Mouse (Mus musculus) stomach, embryonic 16.5 days (tissue): ENCODE results near the gene Olfr1156. TPM values are rescaled to one million over a fixed set of nuclear protein-coding genes. Genes with fewer than 3 reads are reported as not detected.

ENCODE experiments used
- ATAC-seq: fragments of 200-750 bp; cut with Nextera tagmentation; 2 replicates; pipeline ENCODE4 v1.8.0; 2017; ENCODE audit warnings: moderate number of reproducible peaks, moderate TSS enrichment; ENCODE audit not compliant: insufficient read depth, low FRiP score
- H3K27ac ChIP-seq: fragments of 300-500 bp; sonication (generic); 2 replicates; pipeline ENCODE4 v1.5.1; 2014; ENCODE audit warnings: low read length
- H3K27me3 ChIP-seq: fragments of 300-500 bp; sonication (generic); 2 replicates; pipeline ENCODE4 v1.6.1; 2014; ENCODE audit warnings: low read length, control low read depth, mixed read lengths; ENCODE audit not compliant: control insufficient read depth, insufficient read depth
- H3K36me3 ChIP-seq: fragments of 300-500 bp; sonication (generic); 2 replicates; pipeline ENCODE4 v1.6.1; 2014; ENCODE audit warnings: low read length; ENCODE audit not compliant: control insufficient read depth, insufficient read depth
- H3K4me1 ChIP-seq: fragments of 300-500 bp; sonication (generic); 2 replicates; pipeline ENCODE4 v1.6.1; 2014; ENCODE audit warnings: low read length, control low read depth, mixed read lengths; ENCODE audit not compliant: control insufficient read depth, insufficient read depth
- H3K4me2 ChIP-seq: fragments of 300-500 bp; sonication (generic); 2 replicates; pipeline ENCODE4 v1.6.1; 2014; ENCODE audit warnings: low read depth, low read length, mixed read lengths
- H3K4me3 ChIP-seq: fragments of 300-500 bp; sonication (generic); replicated peaks from 2 replicates; pipeline ENCODE4 v1.5.1; 2014; ENCODE audit warnings: mild to moderate bottlenecking, low read length
- H3K9ac ChIP-seq: fragments of 300-500 bp; sonication (generic); 2 replicates; pipeline ENCODE4 v1.6.1; 2014; ENCODE audit warnings: low read length
- H3K9me3 ChIP-seq: fragments of 300-500 bp; sonication (generic); replicated peaks from 2 replicates; pipeline ENCODE4 v1.6.1; 2016; ENCODE audit warnings: low read length, control low read depth; ENCODE audit not compliant: control insufficient read depth
- WGBS: fragments of 180-500 bp; shearing (Covaris S2); extraction: QIAGEN DNeasy Blood & Tissue Kit; methylation state at CpG from one replicate; pipeline ENCODE4 v1.1.7; 2014; 5-methylcytosine and 5-hydroxymethylcytosine counted together
- polyA plus RNA-seq: library from polyadenylated mRNA; unstranded; fragments of >200 nt; fragmentation: Nextera tagmentation; extraction: Ambion mirVana; gene quantifications from 2 replicates; pipeline ENCODE4 v1.2.1, GENCODE M21; 2015

The Olfr1156 gene
- polyA plus RNA-seq: not detected in 2 replicates

GRCm38 (mm10) chr2:87953000-87953399, at the start of gene Olfr1156:
Olfr1156 (minus strand) TSS chr2:87953100.
- H3K4me2 ChIP-seq: no peak within 1 kb of the TSS
- H3K4me1 ChIP-seq: no peaks in the 10 kb centered on the region
- H3K4me3 ChIP-seq: no peak within 1 kb of the TSS
- H3K36me3 ChIP-seq: no peaks in the 10 kb centered on the region
- H3K27me3 ChIP-seq: no peaks in the 10 kb centered on the region
- H3K9ac ChIP-seq: no peak within 1 kb of the TSS
- no peak for ATAC-seq
- no peaks in the 10 kb centered on the region for H3K9me3 ChIP-seq
- H3K27ac ChIP-seq: no peak within 1 kb of the TSS

GRCm38 (mm10) chr2:87989813-87990212, 36.9 kb upstream of the Olfr1156 start, which contains the start of gene Olfr1158:
Olfr1158 (plus strand) TSS chr2:87990113.
- ATAC-seq: no peak
- Histone ChIP-seq H3K4me3 (no peak within 1 kb of the TSS), H3K4me2 (no peak within 1 kb of the TSS), H3K27ac (no peak within 1 kb of the TSS), H3K9ac (no peak within 1 kb of the TSS), H3K4me1 (no peaks in the 10 kb centered on the region), H3K36me3 (no peaks in the 10 kb centered on the region), H3K27me3 (no peaks in the 10 kb centered on the region), H3K9me3 (no peaks in the 10 kb centered on the region)

- Histone ChIP-seq H3K9me3 (no peaks in the 10 kb centered on the region), H3K4me2 (no peak within 1 kb of the TSS), H3K27ac (no peak within 1 kb of the TSS), H3K9ac (no peak within 1 kb of the TSS), H3K27me3 (no peaks in the 10 kb centered on the region), H3K4me1 (no peaks in the 10 kb centered on the region), H3K4me3 (no peak within 1 kb of the TSS), H3K36me3 (no peaks in the 10 kb centered on the region)
- no peak for ATAC-seq
- 65% methylated on average over 3 of the region's 3 CpGs for WGBS
Observed at GRCm38 (mm10) chr2:87974563-87974962, 21.7 kb upstream of the Olfr1156 start, which contains the start of gene Olfr74. Olfr74 (minus strand) TSS chr2:87974663.

GRCm38 (mm10) chr2:87968199-87968598, 15.3 kb upstream of the Olfr1156 start, which contains the start of gene Olfr1157:
Olfr1157 (minus strand) TSS chr2:87968299.
- no peaks in the 10 kb centered on the region for H3K36me3 ChIP-seq
- H3K27ac ChIP-seq: no peak within 1 kb of the TSS
- H3K27me3 ChIP-seq: no peaks in the 10 kb centered on the region
- H3K9ac ChIP-seq: no peak within 1 kb of the TSS
- no peaks in the 10 kb centered on the region for H3K9me3 ChIP-seq
- WGBS: 94% methylated on average over 4 of the region's 4 CpGs
- no peak within 1 kb of the TSS for H3K4me2 ChIP-seq
- no peak for ATAC-seq
- H3K4me1 ChIP-seq: no peaks in the 10 kb centered on the region
- H3K4me3 ChIP-seq: no peak within 1 kb of the TSS

GRCm38 (mm10) chr2:87945037-87945436, 7.9 kb downstream of the Olfr1156 start, which contains the start of gene Olfr1155:
Olfr1155 (minus strand) TSS chr2:87945137.
- no peak within 1 kb of the TSS for H3K4me3 ChIP-seq
- no peak within 1 kb of the TSS for H3K9ac ChIP-seq
- H3K36me3 ChIP-seq: no peaks in the 10 kb centered on the region
- no peak for ATAC-seq
- no peaks in the 10 kb centered on the region for H3K4me1 ChIP-seq
- H3K4me2 ChIP-seq: no peak within 1 kb of the TSS
- H3K9me3 ChIP-seq: no peaks in the 10 kb centered on the region
- no peaks in the 10 kb centered on the region for H3K27me3 ChIP-seq
- no peak within 1 kb of the TSS for H3K27ac ChIP-seq
- 95% methylated on average over 1 of the region's 1 CpGs for WGBS

GRCm38 (mm10) chr2:87905066-87905465, 47.8 kb downstream of the Olfr1156 start, which contains the start of gene Olfr1154:
Olfr1154 (minus strand) TSS chr2:87905166.
- Histone ChIP-seq H3K4me1 (no peaks in the 10 kb centered on the region), H3K4me3 (no peak within 1 kb of the TSS), H3K4me2 (no peak within 1 kb of the TSS), H3K9me3 (no peaks in the 10 kb centered on the region), H3K27me3 (no peaks in the 10 kb centered on the region), H3K9ac (no peak within 1 kb of the TSS), H3K27ac (no peak within 1 kb of the TSS), H3K36me3 (no peaks in the 10 kb centered on the region)
- ATAC-seq: no peak
- 89% methylated on average over 1 of the region's 1 CpGs for WGBS

Other genes starting within 250 kb of the Olfr1156 start
- gene Olfr1137, start 239.9 kb downstream of the Olfr1156 start, polyA plus RNA-seq: not detected in 2 replicates
- gene Olfr1138, start 213.1 kb downstream of the Olfr1156 start, polyA plus RNA-seq: not detected in 2 replicates
- not detected in 2 replicates for gene Olfr1140, start 209.3 kb downstream of the Olfr1156 start, polyA plus RNA-seq
- gene Olfr1141, start 199.1 kb downstream of the Olfr1156 start, polyA plus RNA-seq: not detected in 2 replicates
- gene Olfr152, start 173.6 kb downstream of the Olfr1156 start, polyA plus RNA-seq: not detected in 2 replicates
- gene Olfr1143, start 152.5 kb downstream of the Olfr1156 start, polyA plus RNA-seq: not detected in 2 replicates
- not detected in 2 replicates for gene Olfr1145, start 143.3 kb downstream of the Olfr1156 start, polyA plus RNA-seq
- gene Olfr1148, start 122.6 kb downstream of the Olfr1156 start, polyA plus RNA-seq: not detected in 2 replicates
- gene Olfr1150-ps1, start 109.1 kb downstream of the Olfr1156 start, polyA plus RNA-seq: not detected in 2 replicates
- not detected in 2 replicates for gene Olfr1151, start 97.2 kb downstream of the Olfr1156 start, polyA plus RNA-seq
- gene Olfr1152, start 86.6 kb downstream of the Olfr1156 start, polyA plus RNA-seq: not detected in 2 replicates
- gene Olfr1153, start 58.1 kb downstream of the Olfr1156 start, polyA plus RNA-seq: not detected in 2 replicates
- gene Olfr1154, start 47.9 kb downstream of the Olfr1156 start, polyA plus RNA-seq: not detected in 2 replicates
- not detected in 2 replicates for gene Olfr1155, start 8.0 kb downstream of the Olfr1156 start, polyA plus RNA-seq
- gene Olfr1157, start 15.2 kb upstream of the Olfr1156 start, polyA plus RNA-seq: not detected in 2 replicates
- gene Olfr74, start 21.6 kb upstream of the Olfr1156 start, polyA plus RNA-seq: not detected in 2 replicates
- not detected in 2 replicates for gene Olfr1158, start 37.0 kb upstream of the Olfr1156 start, polyA plus RNA-seq
- not detected in 2 replicates for gene Olfr1160, start 55.2 kb upstream of the Olfr1156 start, polyA plus RNA-seq
- not detected in 2 replicates for gene Olfr1161, start 69.7 kb upstream of the Olfr1156 start, polyA plus RNA-seq
- gene Olfr73, start 84.6 kb upstream of the Olfr1156 start, polyA plus RNA-seq: 0.07 TPM in 1 of 2 replicates, not detected in the other
- not detected in 2 replicates for gene Olfr1162, start 98.0 kb upstream of the Olfr1156 start, polyA plus RNA-seq
- not detected in 2 replicates for gene Olfr1163, start 118.7 kb upstream of the Olfr1156 start, polyA plus RNA-seq
- gene Olfr1164, start 140.9 kb upstream of the Olfr1156 start, polyA plus RNA-seq: not detected in 2 replicates
- gene Olfr1166, start 175.2 kb upstream of the Olfr1156 start, polyA plus RNA-seq: not detected in 2 replicates
- not detected in 2 replicates for gene Olfr1167, start 202.1 kb upstream of the Olfr1156 start, polyA plus RNA-seq
- not detected in 2 replicates for gene Olfr1168, start 228.8 kb upstream of the Olfr1156 start, polyA plus RNA-seq